Mouse (Mus musculus) G1E (cell line): ENCODE measurements around the gene Armh2.

Experiments
- CTCF ChIP-seq: IDR thresholded peaks from 2 replicates; pipeline ENCODE4 v1.5.1; 2012; ENCODE audit warnings: low read depth, low read length, inconsistent platforms, mixed read lengths
- GATA2 ChIP-seq: IDR thresholded peaks from 2 replicates; pipeline ENCODE4 v1.6.1; 2012; ENCODE audit warnings: low read depth, low read length, inconsistent platforms, borderline replicate concordance
- POLR2AphosphoS5 ChIP-seq: IDR thresholded peaks from 2 replicates; pipeline ENCODE4 v1.6.1; 2012; ENCODE audit warnings: low read depth, low read length, inconsistent platforms; ENCODE audit not compliant: insufficient replicate concordance
- TAL1 ChIP-seq: conservative IDR thresholded peaks from 2 replicates; pipeline ENCODE4 v1.6.1; 2012; ENCODE audit warnings: low read depth, low read length, inconsistent platforms, mixed read lengths

GRCm38 (mm10) chr13:24724395-24724759 lies 16.7 kb upstream of the Armh2 start:
- no peak for TF ChIP-seq CTCF
- no peak for TF ChIP-seq POLR2AphosphoS5
- TF ChIP-seq GATA2, result no peak
- no peak for TF ChIP-seq TAL1
